ENCODE assay signal across 15 mouse cellular contexts in genomic region chr7:75923951-75924467, GRCm38 (mm10).
"Had no signal": no experiment of that assay in that cellular context is flagged by ENCODE, and none has a peak within 500 bp of the region (broad histone marks: within the 10 kb centered on the region; RNA-seq: fewer than 3 reads in every experiment).

No protein-coding gene starts in this region.

- H3K9me3 ChIP-seq: neural tube, embryonic 12.5 days had no signal

- H3K9ac ChIP-seq: lung, embryonic 14.5 days; midbrain, embryonic 12.5 days; neural tube, embryonic 12.5 days had no signal

- H3K4me1 ChIP-seq: midbrain, embryonic 10.5 days; midbrain, embryonic 12.5 days; neural tube, embryonic 12.5 days had no signal

- DNase-seq: lung, adult 18-20 months; lung, embryonic 14.5 days; lung, postnatal 10 days; lung, postnatal 4 days; midbrain, embryonic 14.5 days; right cerebral cortex, postnatal 14 days; right cerebral cortex, postnatal 4 days; spleen, adult 18-20 months; thymus, adult 18-20 months; thymus, postnatal 14 days; thymus, postnatal 36 days had no signal

- H3K36me3 ChIP-seq: midbrain, embryonic 10.5 days; midbrain, embryonic 12.5 days; neural tube, embryonic 12.5 days had no signal

- H3K27ac ChIP-seq: midbrain, embryonic 10.5 days; midbrain, embryonic 12.5 days; neural tube, embryonic 12.5 days had no signal

- ATAC-seq: midbrain, embryonic 16.5 days had no signal

- H3K4me2 ChIP-seq: lung, embryonic 14.5 days; midbrain, embryonic 12.5 days; neural tube, embryonic 12.5 days had no signal

- H3K27me3 ChIP-seq: midbrain, embryonic 12.5 days; neural tube, embryonic 12.5 days had no signal

- H3K4me3 ChIP-seq: midbrain, embryonic 10.5 days; midbrain, embryonic 12.5 days; neural tube, embryonic 12.5 days had no signal
